Mouse (Mus musculus) layer of hippocampus, postnatal 25 days (tissue): ENCODE measurements at regions not wholly inside any gene's neighbourhood (a gene's known extent, or its start where the extent isn't known, plus 50 kb on each side); places are given as distances from the start of the nearest gene placed in this dataset.

Source experiments
- DNase-seq, 2 experiments: peaks; one replicate each; pipeline ENCODE4 v3.0.0; 2022; ENCODE audit warnings: mixed read lengths in 2 of 2, low spot score in 1 of 2; ENCODE audit errors: extremely low spot score in 1 of 2

DNA sequence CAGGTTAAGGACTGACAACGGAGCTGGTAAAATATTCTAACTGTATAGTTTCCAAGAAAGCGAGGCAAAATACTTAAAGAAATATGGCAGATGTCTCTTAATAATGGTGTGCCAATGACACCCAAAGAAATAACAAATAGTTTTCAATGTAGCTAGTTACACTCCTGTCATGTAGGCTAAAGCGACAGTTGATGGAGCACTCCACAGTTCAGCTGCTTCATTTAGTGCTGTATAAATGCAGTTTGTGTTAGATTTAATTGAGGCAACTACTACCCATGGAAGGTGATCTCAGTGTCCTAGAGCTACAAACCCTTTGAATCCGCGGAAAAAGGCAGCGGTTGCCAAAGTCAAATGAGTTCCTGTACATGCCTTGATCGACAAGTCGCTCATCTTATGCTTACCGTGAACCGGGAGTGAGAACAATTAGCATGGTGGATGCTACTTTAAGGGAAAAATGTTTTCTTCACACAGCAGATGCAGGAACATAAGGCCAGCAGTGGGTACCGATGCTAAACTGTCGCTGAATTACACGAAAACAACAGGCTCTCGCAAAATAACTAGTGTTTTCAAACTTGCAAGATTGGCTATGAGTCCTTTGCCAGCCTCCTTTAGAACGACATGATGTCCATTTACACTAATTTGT is 961.4 kb downstream of the Mat2b start:
- peak in 1 of 2 experiments; percentile 22 for DNase-seq

DNA sequence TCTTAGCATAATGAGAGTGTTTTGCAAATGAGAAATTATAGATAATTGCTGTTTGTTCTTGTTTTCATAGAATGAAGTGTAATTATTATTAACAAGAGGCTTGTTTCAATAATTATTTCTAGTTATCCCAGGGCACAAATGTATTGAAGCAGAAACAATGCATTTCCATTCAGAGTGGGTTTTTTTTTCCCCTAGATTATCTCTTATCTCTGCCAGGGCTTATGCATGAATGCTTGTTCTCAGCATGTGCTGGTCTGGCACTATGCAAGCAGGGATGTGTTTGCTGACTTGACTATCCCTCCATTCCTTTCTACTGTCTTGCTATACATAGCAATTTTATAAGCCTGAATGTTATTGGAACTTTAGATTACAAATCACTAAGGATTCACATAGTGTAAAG is 971.4 kb downstream of the Mat2b start:
- DNase-seq = no peak

DNA sequence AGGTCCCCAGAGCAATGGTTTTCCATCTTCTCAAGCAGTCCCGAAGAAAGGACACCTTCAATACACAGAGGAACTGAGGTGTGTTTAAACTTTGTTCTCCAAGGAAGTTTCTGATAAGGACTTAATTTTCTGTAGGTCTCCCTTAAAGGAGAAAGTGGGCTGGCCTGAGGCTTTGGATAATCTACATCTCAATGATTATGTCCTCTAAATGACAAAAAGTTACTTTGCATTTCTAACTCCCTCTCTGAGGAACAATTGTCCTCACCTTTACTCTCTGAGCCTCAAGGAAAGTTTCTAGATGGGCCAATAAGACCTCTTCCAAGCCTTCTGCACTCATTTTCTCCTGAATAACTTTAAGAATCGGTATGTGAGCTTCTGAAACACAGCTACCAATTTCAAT is 1016.5 kb downstream of the Mat2b start:
- no peak for DNase-seq

DNA sequence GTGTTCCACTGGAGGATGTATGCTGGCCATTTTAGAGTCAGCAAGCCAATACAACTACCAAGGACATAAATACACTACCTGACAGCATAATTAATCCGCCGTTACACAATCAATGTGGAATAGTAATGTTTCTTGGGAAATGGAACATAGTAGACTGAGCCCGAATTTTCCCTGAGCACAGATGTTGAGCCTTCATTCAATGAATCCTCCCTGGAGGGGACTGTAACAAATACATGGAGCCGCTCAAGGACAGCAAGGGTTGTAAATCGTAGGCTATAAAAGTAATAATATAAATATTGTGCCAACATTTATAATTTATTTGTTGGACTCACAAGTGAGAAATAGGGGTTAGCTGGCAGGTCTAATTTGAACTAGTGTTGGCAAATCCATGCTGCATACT is 1041.4 kb downstream of the Mat2b start:
- no peak for DNase-seq

DNA sequence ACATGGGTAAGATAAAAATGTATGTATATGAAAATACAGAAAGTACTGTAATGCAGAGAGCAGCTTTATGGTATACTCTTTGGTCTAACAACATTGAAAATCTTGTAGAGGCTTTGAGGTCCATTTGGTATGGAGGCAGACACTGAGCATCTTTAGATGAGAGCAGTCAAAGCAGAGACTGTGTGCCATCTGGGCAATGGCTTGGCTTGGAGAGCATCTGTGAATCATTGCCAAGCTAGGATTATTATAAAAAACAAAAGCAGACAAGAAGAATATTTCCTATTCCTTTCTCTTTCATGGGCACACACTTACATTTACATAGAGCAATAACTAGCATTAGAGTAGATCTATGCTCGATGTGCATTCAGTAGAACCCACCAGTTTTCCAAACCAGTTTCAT is 1075.6 kb downstream of the Mat2b start:
- DNase-seq = no peak

DNA sequence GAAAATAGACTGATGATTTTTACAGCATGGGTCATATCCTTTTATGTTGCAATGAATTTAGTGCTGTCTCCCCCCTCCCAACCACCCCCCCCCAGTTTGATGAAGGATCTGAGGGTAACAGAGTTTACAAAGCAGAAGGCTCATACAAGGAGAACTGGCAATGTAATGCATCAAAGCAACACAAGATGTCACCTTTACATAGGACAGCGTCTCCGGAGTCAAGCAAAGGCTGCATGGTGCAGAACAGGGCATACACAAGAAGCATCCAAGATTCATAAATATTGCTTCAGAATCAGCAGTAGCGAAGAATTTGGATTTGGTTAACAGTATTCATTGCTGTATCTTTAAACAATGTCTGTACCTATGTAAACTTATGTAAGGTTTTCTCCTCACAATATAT is 1079.2 kb downstream of the Mat2b start:
- DNase-seq = no peak

DNA sequence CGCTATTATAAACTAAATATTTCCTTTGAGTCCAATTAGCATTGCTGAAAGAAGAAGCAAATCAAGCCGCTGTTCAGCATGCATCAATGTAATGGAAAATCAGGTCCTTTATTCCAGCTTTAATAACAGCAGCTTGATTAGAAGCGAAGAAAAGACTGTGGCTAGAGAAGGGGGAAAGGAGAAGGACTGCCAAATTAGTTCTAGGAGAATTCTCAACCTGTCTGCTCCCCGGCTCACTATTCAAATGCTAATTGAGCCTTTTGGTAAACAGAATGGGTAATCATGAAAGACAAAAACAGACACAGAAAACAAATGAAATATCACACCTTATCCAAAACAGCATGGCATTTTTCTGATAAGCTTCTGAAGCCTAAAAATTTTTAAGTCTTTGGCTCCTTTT is 1098.5 kb downstream of the Mat2b start:
- DNase-seq = no peak

GRCm38 (mm10) chr11:39588641-39589385 is 1106.2 kb downstream of the Mat2b start:
- peak; percentile 39 to 74 for DNase-seq

DNA sequence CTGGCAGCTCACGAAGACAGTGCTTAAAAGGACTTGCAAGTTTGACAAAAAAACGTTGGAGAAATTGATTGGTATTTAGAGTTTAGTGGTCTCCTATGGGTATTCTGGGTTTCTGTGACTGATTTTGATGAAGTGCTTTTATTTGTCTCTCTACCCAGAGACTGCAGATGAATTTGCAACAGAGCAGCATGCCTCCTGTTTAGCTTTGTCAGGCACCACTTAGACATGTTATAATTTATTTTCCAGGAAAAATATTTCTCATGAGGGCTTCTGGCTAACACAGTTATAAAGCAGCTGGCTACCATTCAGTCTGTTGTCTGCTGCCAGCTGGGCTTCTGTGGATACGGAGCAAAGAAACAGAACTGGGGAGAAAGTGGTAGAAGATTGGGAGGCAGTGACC is 1136.7 kb downstream of the Mat2b start:
- DNase-seq = no peak

GRCm38 (mm10) chr11:39550066-39550465 is 1144.9 kb downstream of the Mat2b start:
- no peak for DNase-seq

DNA sequence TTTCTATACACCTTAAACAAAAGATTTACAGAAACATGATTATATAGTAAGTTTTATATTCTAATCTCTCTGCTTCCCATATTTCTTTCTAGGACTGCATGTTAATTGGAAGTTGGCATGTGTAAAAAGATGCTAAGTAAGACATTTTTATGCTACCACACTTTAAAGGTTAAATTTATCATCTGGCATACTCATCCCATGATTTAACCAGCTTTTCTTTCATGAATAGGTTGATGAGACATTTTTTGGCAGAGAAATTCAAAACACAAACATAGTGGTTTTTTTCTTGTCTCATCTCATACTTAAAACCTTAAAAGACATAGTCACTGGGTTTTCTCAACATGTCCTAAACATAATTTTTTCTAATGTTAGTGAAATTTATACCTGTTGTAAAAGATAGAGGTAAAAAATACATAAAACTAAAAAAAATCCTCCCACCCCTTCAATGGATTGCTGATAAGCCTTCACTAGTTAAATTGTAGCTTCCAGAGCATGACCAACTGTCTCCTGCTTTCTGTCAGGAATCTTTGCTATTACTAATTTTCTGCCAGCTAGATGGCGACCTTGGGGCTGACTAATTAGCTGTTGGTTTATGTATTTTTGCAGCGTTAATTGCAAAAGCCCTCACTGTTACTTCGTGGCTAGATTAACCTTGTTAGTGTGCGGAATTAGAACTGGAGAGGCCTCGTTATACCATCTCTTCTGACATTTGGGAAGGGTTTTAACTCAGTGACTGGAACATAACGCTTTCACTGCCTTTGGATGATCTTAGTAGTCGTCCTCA is 1169.9 kb downstream of the Mat2b start:
- DNase-seq = no peak

- no peak for DNase-seq
These were observed 1199.8 kb downstream of the Mat2b start for GRCm38 (mm10) chr11:39495253-39495652.

GRCm38 (mm10) chr11:39477136-39477535 is 1217.9 kb downstream of the Mat2b start:
- no peak for DNase-seq

- no peak for DNase-seq
These were observed 1241.6 kb downstream of the Mat2b start for GRCm38 (mm10) chr11:39453329-39453952.

DNA sequence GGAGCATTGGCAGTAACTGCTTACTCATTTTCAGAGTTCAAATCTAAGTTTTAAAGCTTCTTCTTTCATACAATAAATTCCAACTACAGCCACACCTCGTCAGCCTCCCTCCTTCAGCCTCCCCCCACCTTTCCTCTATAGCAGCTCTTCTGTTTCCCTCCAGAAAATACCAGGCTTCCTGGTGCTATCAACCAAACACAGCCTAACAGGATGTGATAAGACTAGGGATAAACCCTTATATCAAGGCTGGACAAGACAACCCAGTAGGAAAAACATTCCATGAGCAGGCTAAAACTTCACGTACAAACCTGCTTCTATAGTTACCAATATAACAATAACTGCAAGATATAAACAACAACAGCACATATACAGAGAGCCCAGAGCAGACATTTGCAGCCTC is 1248.6 kb downstream of the Mat2b start:
- DNase-seq = no peak

DNA sequence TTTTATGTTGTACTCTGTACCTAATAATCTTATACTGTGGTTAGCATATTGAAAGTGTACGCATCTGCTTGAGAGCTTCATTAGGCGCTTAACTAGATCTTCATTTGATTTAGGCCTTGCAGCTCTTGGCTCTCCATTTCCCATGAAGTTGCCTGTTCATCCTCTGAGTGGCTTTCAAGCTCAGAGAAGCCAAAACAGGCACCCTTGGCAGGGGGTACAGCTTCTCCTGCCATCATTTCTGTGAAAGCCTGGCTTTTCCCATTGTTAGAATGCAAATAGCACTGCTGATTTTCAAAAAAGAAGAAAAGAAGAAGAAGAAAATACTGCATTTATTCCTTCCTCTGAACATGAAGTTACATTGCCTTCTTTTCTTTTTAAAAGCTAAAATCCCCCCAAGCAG is 1283.3 kb downstream of the Mat2b start:
- peak in 1 of 2 experiments; percentile 5 for DNase-seq

- no peak for DNase-seq
These were observed 1283.8 kb downstream of the Mat2b start for GRCm38 (mm10) chr11:39411182-39411581.

DNA sequence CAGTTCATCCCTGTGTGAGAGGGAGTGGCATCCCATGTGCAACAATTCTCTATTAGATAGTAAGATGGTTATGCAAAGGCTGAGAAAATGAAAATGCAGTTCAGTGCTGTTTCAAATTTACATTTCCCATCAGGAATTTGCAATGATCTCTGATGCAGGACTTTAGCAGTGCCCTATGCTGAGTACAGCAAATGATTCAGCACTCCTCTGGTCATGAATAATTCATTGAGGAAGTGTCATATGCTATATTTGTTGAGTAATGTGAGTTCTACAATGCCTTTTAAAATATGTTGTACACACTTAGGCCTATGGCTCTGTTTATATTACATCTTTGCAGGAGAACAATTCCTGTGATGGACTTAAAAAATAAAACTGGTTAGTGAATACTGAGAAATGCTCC is 1330.2 kb downstream of the Mat2b start:
- no peak for DNase-seq

DNA sequence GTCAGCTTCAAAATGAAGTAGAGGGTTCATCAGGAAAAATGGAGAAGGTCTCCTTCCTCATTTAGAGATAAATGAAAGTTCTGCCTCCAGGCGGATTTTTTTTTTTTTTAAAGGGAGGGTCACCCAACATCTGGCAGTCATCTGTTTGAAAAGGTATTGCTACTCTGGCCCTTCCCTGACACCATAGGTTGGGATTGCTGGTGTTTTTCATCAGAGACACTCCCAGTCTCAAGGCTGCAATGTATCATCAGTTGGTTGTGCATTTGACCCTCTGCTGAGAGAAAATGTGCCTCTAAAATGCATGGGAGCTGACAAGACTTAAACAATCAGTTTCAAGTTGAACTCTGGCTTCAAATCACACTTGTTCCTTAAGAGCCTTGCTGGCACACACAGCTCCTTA is 1344.4 kb downstream of the Mat2b start:
- DNase-seq = no peak
